Mouse (Mus musculus): Measurements from ENCODE around the gene Jagn1. TPM values are rescaled to one million over a fixed set of nuclear protein-coding genes. Genes with fewer than 3 reads are reported as not detected.

The Jagn1 gene
- polyA plus RNA-seq, 2 experiments: 23.1 to 27.0 TPM

DNA sequence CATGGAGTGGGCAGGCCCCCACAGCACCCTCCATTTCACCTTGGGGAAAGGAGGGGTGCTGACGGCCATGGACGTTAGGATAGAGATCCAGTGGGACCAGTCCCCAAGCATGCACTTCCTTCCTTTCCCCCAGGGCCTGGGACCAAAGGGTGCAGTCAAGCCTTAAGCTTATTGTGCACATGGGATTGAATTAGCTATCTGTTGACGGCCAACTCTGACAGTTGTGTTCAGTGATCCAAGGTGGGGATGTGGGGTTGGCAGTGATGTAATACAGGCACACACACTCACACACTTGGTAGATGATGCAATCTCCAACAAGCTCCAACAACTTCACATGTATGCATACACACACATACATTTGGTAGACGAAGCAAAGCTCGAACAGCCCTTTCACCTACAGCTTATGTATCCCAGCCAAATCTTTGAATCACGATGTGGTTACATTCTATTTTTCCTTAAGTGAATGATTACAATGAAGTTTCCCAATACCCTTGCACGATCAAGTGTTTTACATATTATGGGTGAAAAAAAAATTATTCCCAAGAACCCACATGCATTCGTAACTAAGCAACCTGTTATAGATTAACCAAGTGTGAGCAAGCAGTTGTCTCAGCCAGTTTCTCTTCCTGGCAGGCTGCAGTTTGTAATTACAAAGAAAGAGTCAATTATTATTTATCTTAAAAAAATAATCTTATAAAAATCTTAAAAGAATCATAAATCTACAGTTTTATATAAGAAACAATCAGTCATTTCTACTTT is 2.0 kb downstream of the Jagn1 start:
- Histone ChIP-seq H3K36me3 (replicated peaks; ENCODE audit: control insufficient read depth, insufficient read depth, low read depth) (peaks cover 7% of the 10 kb centered on the region; the same call in 1 of the 2 replicates), H3K4me2 (ENCODE audit: low read depth) (no peak overlapping the region), H3K27me3 (ENCODE audit: control insufficient read depth, insufficient read depth, low read length) (no peaks in the 10 kb centered on the region), H3K27ac (no peak overlapping the region), H3K4me3 (ENCODE audit: insufficient read depth in 1 of 2, low read depth in 2 of 2, low read length in 2 of 2) (no peak overlapping the region), H3K9ac (replicated peaks) (no peak overlapping the region), H3K9me3 (ENCODE audit: control insufficient read depth, low read length) (no peaks in the 10 kb centered on the region), H3K4me1 (replicated peaks; ENCODE audit: control insufficient read depth in 2 of 2, insufficient read depth in 2 of 2, low read length in 1 of 2) (peaks cover 9% of the 10 kb centered on the region in 2 experiments)
- ATAC-seq (ENCODE audit: insufficient read depth): no peak
- no peak for TF ChIP-seq EP300 (IDR thresholded peaks at IDR 0.05; ENCODE audit: low read depth)
- no peak for TF ChIP-seq CTCF (IDR thresholded peaks at IDR 0.05; ENCODE audit: low read depth)
- DNase-seq (ENCODE audit: low read depth in 3 of 3, low spot score in 3 of 3): no peak
- WGBS (ENCODE audit: insufficient replicate concordance): 77% methylated on average over 6 of the region's 8 CpGs

DNA sequence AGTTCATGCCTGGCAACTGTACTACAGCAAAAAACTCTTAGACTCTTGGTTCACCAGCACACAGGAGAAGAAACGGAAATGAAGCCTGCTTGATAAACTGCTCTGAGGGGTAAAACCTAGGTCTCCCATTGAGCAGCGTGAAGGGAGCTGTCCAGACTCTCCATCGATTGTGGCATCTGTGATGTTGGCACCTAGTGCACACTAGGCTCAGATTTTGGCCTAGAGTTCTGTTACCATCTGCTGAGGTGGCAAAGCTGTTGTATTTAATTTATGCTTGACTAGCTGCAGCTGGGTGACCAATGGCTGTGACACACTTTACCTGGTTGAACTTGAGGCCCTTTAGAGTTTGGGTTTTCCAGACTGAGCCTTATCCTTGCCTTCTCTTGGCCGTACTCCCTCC is 5.3 kb downstream of the Jagn1 start:
- Histone ChIP-seq H3K9ac (replicated peaks) (no peak overlapping the region), H3K36me3 (replicated peaks; ENCODE audit: control insufficient read depth, insufficient read depth, low read depth) (peaks cover 7% of the 10 kb centered on the region; the same call in 1 of the 2 replicates), H3K27ac (no peak overlapping the region), H3K4me3 (ENCODE audit: insufficient read depth in 1 of 2, low read depth in 2 of 2, low read length in 2 of 2) (no peak overlapping the region), H3K27me3 (ENCODE audit: control insufficient read depth, insufficient read depth, low read length) (no peaks in the 10 kb centered on the region), H3K4me2 (ENCODE audit: low read depth) (no peak overlapping the region), H3K9me3 (ENCODE audit: control insufficient read depth, low read length) (no peaks in the 10 kb centered on the region), H3K4me1 (replicated peaks; ENCODE audit: control insufficient read depth in 2 of 2, insufficient read depth in 2 of 2, low read length in 1 of 2) (peaks cover 6 to 9% of the 10 kb centered on the region in 2 experiments)
- TF ChIP-seq EP300 (IDR thresholded peaks at IDR 0.05; ENCODE audit: low read depth) (no peak), CTCF (IDR thresholded peaks at IDR 0.05; ENCODE audit: low read depth) (no peak)
- WGBS (ENCODE audit: insufficient replicate concordance): 79% methylated on average over 4 of the region's 4 CpGs
- DNase-seq (ENCODE audit: low read depth in 3 of 3, low spot score in 3 of 3) (no peak), ATAC-seq (ENCODE audit: insufficient read depth) (no peak)

DNA sequence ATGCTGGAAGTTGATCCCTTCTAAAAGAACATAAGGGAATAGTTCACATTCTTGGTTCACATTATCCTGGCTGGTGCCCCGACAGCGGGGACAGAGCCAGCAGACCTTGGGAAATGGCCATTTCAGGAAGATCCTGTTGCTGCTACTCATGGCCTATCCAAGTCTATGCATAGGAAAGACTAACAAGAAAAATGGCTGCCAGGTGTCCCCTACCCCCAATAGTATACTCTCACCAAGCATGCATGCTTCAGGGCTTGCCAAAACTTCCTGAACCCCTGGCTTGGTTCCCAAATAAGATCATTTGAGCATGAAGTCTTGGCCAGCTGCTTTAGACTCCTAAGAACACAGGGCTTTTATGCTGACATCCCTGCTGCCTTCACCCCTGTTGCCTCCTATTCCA is 9.5 kb downstream of the Jagn1 start:
- Histone ChIP-seq H3K4me2 (ENCODE audit: low read depth) (no peak overlapping the region), H3K9ac (replicated peaks) (no peak overlapping the region), H3K27me3 (ENCODE audit: control insufficient read depth, insufficient read depth, low read length) (no peaks in the 10 kb centered on the region), H3K27ac (no peak overlapping the region), H3K4me3 (ENCODE audit: insufficient read depth in 1 of 2, low read depth in 2 of 2, low read length in 2 of 2) (no peak overlapping the region), H3K9me3 (ENCODE audit: control insufficient read depth, low read length) (no peaks in the 10 kb centered on the region), H3K4me1 (replicated peaks; ENCODE audit: control insufficient read depth in 2 of 2, insufficient read depth in 2 of 2, low read length in 1 of 2) (no peaks in the 10 kb centered on the region), H3K36me3 (replicated peaks; ENCODE audit: control insufficient read depth, insufficient read depth, low read depth) (peaks cover 7% of the 10 kb centered on the region; the same call in 1 of the 2 replicates)
- DNase-seq (ENCODE audit: low read depth in 3 of 3, low spot score in 3 of 3) (no peak), ATAC-seq (ENCODE audit: insufficient read depth) (no peak)
- WGBS (ENCODE audit: insufficient replicate concordance): 64% methylated on average over 2 of the region's 2 CpGs
- TF ChIP-seq CTCF (IDR thresholded peaks at IDR 0.05; ENCODE audit: low read depth) (no peak), EP300 (IDR thresholded peaks at IDR 0.05; ENCODE audit: low read depth) (no peak)

DNA sequence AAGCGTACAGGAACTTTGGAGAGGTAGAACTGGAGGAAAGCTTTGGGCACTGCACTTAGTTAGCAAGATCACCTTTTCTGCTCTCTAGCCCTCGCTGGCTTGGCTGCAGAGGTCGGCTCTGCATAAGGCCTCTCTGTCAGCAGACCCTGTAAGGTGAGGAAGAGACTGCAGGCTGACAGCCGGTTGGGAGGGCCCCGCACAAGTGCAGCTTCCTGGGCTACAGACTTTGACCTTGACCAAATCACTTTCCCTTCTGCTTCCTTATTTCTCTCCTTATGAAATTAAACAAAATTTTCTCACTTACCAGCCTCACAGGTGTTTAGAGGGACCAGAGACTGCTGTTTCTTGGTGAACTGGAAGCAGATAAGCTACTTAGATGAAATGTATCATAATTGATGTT is 12.6 kb downstream of the Jagn1 start:
- H3K4me3 ChIP-seq (ENCODE audit: insufficient read depth in 1 of 2, low read depth in 2 of 2, low read length in 2 of 2): no peak overlapping the region
- WGBS (ENCODE audit: insufficient replicate concordance): 30% methylated on average over 5 of the region's 5 CpGs
- H3K36me3 ChIP-seq (replicated peaks; ENCODE audit: control insufficient read depth, insufficient read depth, low read depth): no peaks in the 10 kb centered on the region
- no peak overlapping the region for H3K27ac ChIP-seq
- no peak for TF ChIP-seq EP300 (IDR thresholded peaks at IDR 0.05; ENCODE audit: low read depth)
- no peak for TF ChIP-seq CTCF (IDR thresholded peaks at IDR 0.05; ENCODE audit: low read depth)
- H3K4me2 ChIP-seq (ENCODE audit: low read depth): no peak overlapping the region
- H3K9me3 ChIP-seq (ENCODE audit: control insufficient read depth, low read length): no peaks in the 10 kb centered on the region
- no peaks in the 10 kb centered on the region for H3K4me1 ChIP-seq (replicated peaks; ENCODE audit: control insufficient read depth in 2 of 2, insufficient read depth in 2 of 2, low read length in 1 of 2)
- ATAC-seq (ENCODE audit: insufficient read depth): no peak
- no peaks in the 10 kb centered on the region for H3K27me3 ChIP-seq (ENCODE audit: control insufficient read depth, insufficient read depth, low read length)
- DNase-seq (ENCODE audit: low read depth in 3 of 3, low spot score in 3 of 3): no peak
- no peak overlapping the region for H3K9ac ChIP-seq (replicated peaks)

DNA sequence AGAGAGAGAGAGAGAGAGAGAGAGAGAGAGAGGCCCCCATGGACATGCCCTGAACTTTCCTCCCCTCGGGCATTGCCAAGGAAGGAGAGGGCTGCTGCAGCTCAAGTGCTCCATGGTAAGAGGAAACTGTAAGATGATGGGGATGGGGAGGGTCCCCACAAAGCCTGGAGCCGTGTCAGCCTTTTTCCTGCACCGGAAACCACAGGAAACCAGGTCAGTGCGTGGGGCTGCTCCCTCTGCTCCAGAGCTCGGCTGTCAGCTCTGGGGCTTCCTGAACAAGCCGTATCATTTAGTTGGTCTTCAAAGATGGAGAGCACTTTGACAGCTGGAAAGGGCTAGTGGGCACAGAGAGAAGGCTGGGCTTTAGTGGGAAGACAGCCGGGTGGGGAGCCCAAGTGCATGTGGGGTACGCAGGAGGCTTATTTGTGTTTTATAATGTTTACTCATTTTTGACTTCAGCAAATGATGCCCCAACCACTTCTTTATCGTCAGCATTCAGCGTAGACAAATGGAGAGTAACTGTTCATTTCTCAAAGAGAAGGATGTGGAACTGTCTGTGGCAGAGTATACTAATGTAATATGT is 15.7 kb downstream of the Jagn1 start, which contains the start of gene Il17re:
Gene Il17re, plus strand, starts transcription at position 533 of the 583 bp plus-strand sequence.
- Histone ChIP-seq H3K36me3 (replicated peaks; ENCODE audit: control insufficient read depth, insufficient read depth, low read depth) (no peaks in the 10 kb centered on the region), H3K9ac (replicated peaks) (no peak within 1 kb of the TSS), H3K27ac (no peak within 1 kb of the TSS), H3K27me3 (ENCODE audit: control insufficient read depth, insufficient read depth, low read length) (no peaks in the 10 kb centered on the region), H3K4me1 (replicated peaks; ENCODE audit: control insufficient read depth in 2 of 2, insufficient read depth in 2 of 2, low read length in 1 of 2) (no peaks in the 10 kb centered on the region), H3K4me3 (ENCODE audit: insufficient read depth in 1 of 2, low read depth in 2 of 2, low read length in 2 of 2) (no peak within 1 kb of the TSS), H3K4me2 (ENCODE audit: low read depth) (no peak within 1 kb of the TSS), H3K9me3 (ENCODE audit: control insufficient read depth, low read length) (no peaks in the 10 kb centered on the region)
- TF ChIP-seq EP300 (IDR thresholded peaks at IDR 0.05; ENCODE audit: low read depth) (no peak), CTCF (IDR thresholded peaks at IDR 0.05; ENCODE audit: low read depth) (no peak)
- 17% methylated on average over 10 of the region's 10 CpGs for WGBS (ENCODE audit: insufficient replicate concordance)
- ATAC-seq (ENCODE audit: insufficient read depth) (no peak), DNase-seq (ENCODE audit: low read depth in 3 of 3, low spot score in 3 of 3) (no peak)

Data from liver, embryonic 14.5 days (tissue).